Mouse (Mus musculus): Measurements from ENCODE around the gene Snx7.

DNA sequence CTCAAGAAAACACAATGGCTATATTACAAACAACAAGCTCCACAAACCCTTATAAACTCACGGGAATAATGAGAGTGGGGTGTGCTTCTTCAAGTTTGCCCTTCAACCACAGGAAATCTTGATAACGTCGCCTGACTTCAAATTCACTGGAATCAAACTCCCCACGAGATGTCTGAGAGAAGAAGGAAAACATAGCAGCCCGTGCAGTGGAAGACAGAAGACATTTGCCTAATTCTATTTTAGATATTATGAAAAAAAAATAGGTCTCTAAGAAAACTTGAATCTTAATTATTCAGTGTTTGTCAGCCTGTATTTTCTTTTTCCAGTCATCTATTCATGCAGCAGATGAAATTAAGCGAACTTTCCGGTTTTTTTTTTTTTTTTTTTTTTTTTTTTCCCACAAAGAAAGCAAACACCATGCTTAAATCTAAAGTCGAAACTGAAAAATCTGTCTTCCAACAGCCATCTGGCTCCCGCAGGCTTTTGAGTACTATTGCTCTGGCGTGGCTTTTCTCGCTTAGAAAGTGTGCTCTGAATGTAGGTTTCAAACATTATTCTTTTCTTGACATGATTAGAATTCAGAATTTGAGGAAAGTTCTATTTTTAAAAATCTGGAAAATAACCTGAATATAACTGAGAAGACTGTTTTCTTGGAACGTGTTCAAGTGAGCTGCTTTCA, 28.7 kb downstream of the Snx7 start:
- no peak for TF ChIP-seq CTCF (conservative IDR thresholded peaks at IDR 0.05 in 1 of 2, IDR thresholded peaks at IDR 0.05 in 1 of 2; ENCODE audit: low read depth in 2 of 2, low read length in 2 of 2)
- no peak for TF ChIP-seq EP300 (IDR thresholded peaks at IDR 0.05; ENCODE audit: low read length)
- no peak for TF ChIP-seq TBP (conservative IDR thresholded peaks at IDR 0.05; ENCODE audit: low read depth, low read length)
- TF ChIP-seq GABPA (IDR thresholded peaks at IDR 0.05; ENCODE audit: insufficient replicate concordance, low read depth, low read length) = no peak
- TF ChIP-seq RAD21 (IDR thresholded peaks at IDR 0.05; ENCODE audit: low read depth, low read length) = no peak
- TF ChIP-seq UBTF (IDR thresholded peaks at IDR 0.05; ENCODE audit: low read depth, low read length) = no peak
- TF ChIP-seq POLR2A (IDR thresholded peaks at IDR 0.05; ENCODE audit: low read depth, low read length) = no peak
- TF ChIP-seq USF1 (IDR thresholded peaks at IDR 0.05; ENCODE audit: low read depth, low read length) = no peak
- TF ChIP-seq ZNF384 (IDR thresholded peaks at IDR 0.05; ENCODE audit: low read depth, low read length) = no peak
- TF ChIP-seq CHD1 (IDR thresholded peaks at IDR 0.05; ENCODE audit: low read depth, low read length) = no peak
- TF ChIP-seq MEF2A (IDR thresholded peaks at IDR 0.05; ENCODE audit: borderline replicate concordance, low read depth, low read length) = no peak
- no peak for TF ChIP-seq MXI1 (IDR thresholded peaks at IDR 0.05; ENCODE audit: low read depth, low read length)
- no peak for TF ChIP-seq NELFE (IDR thresholded peaks at IDR 0.05; ENCODE audit: low read depth, low read length)
